Mouse (Mus musculus) left cerebral cortex, postnatal 4 days (tissue): ENCODE measurements around the gene Glrx3. TPM values are rescaled to one million over a fixed set of nuclear protein-coding genes. Genes with fewer than 3 reads are reported as not detected.
"Not testable (repeated sequence)": the region's sequence is repeated elsewhere in the genome, so short reads cannot be mapped to it uniquely, and the experiment has no call there.

Experiments
- DNase-seq: peaks from one replicate; pipeline ENCODE4 v3.0.0-alpha.2; 2022
- intact Hi-C: fragments of 180-260 bp; cut with DNase I; formaldehyde crosslinking; loops from one replicate; pipeline ENCODE4 v1.15.1; 2025
- total RNA-seq, 2 experiments: library from RNA; stranded (reverse); gene quantifications; 2 replicates each; pipeline ENCODE4 v1.2.3; 2021

Glrx3 gene
- 100 to 1,000 TPM; 141 to 150 TPM for total RNA-seq

- intact Hi-C loops, result no loop called here
- peak; percentile 94 for DNase-seq
These were observed at the start of gene Glrx3 for GRCm38 (mm10) chr7:137437440-137438178. Glrx3 (plus strand) TSS chr7:137437614.

- DNase-seq, result no peak
- intact Hi-C loops, result no loop called here
These were observed 49.6 kb upstream of the Glrx3 start for GRCm38 (mm10) chr7:137387863-137388262.

GRCm38 (mm10) chr7:137395421-137395820, 42.0 kb upstream of the Glrx3 start:
- intact Hi-C loops, result no loop called here
- no peak for DNase-seq

- no peak for DNase-seq
- intact Hi-C loops, result no loop called here
These were observed 40.0 kb upstream of the Glrx3 start for GRCm38 (mm10) chr7:137397361-137397910.

- DNase-seq, result no peak
- intact Hi-C loops, result no loop called here
These were observed 38.4 kb upstream of the Glrx3 start for GRCm38 (mm10) chr7:137398973-137399372.

- intact Hi-C loops, result no loop called here
- no peak for DNase-seq
These were observed 33.3 kb upstream of the Glrx3 start for GRCm38 (mm10) chr7:137404146-137404545.

GRCm38 (mm10) chr7:137407428-137408058, 29.9 kb upstream of the Glrx3 start:
- intact Hi-C loops, result no loop called here
- DNase-seq, result no peak

- DNase-seq, result peak; percentile 98
- intact Hi-C loops, result no loop called here
These were observed 26.8 kb upstream of the Glrx3 start, which contains the start of gene 9430038I01Rik for GRCm38 (mm10) chr7:137410337-137411197. 9430038I01Rik (minus strand) TSS chr7:137410762.

- intact Hi-C loops, result no loop called here
These were observed 22.7 kb upstream of the Glrx3 start for GRCm38 (mm10) chr7:137414710-137415109.

GRCm38 (mm10) chr7:137420550-137420949, 16.9 kb upstream of the Glrx3 start:
- no peak for DNase-seq
- intact Hi-C loops, result no loop called here

More at GRCm38 (mm10) chr7:137414710-137415109, 22.7 kb upstream of the Glrx3 start:
- no peak for DNase-seq

- intact Hi-C loops, result no loop called here
- no peak for DNase-seq
These were observed 16.2 kb upstream of the Glrx3 start for GRCm38 (mm10) chr7:137421236-137421635.

GRCm38 (mm10) chr7:137426693-137427092, 10.7 kb upstream of the Glrx3 start:
- intact Hi-C loops, result no loop called here
- DNase-seq, result no peak

- intact Hi-C loops, result no loop called here
- no peak for DNase-seq
These were observed 5.4 kb upstream of the Glrx3 start for GRCm38 (mm10) chr7:137431769-137432603.

GRCm38 (mm10) chr7:137436901-137437300, 513 bp upstream of the Glrx3 start:
- DNase-seq, result no peak
- intact Hi-C loops, result no loop called here

GRCm38 (mm10) chr7:137438179-137438550, 751 bp downstream of the Glrx3 start:
- intact Hi-C loops, result no loop called here
- DNase-seq, result peak; percentile 20

- DNase-seq, intact Hi-C loops: not testable (repeated sequence)
These were observed 1.5 kb downstream of the Glrx3 start for GRCm38 (mm10) chr7:137438962-137439361.

- intact Hi-C loops, result no loop called here
- no peak for DNase-seq
These were observed 5.5 kb downstream of the Glrx3 start for GRCm38 (mm10) chr7:137442951-137443350.

- intact Hi-C loops, result no loop called here
- no peak for DNase-seq
These were observed 7.9 kb downstream of the Glrx3 start for GRCm38 (mm10) chr7:137445321-137445720.

GRCm38 (mm10) chr7:137461396-137461795, 24.0 kb downstream of the Glrx3 start:
- intact Hi-C loops, result no loop called here
- DNase-seq, result no peak

- intact Hi-C loops, result no loop called here
- DNase-seq, result peak; percentile 27
These were observed 30.8 kb downstream of the Glrx3 start for GRCm38 (mm10) chr7:137468174-137468573.
